9 mouse cellular contexts compared by ENCODE assay signal in the genomic region with DNA sequence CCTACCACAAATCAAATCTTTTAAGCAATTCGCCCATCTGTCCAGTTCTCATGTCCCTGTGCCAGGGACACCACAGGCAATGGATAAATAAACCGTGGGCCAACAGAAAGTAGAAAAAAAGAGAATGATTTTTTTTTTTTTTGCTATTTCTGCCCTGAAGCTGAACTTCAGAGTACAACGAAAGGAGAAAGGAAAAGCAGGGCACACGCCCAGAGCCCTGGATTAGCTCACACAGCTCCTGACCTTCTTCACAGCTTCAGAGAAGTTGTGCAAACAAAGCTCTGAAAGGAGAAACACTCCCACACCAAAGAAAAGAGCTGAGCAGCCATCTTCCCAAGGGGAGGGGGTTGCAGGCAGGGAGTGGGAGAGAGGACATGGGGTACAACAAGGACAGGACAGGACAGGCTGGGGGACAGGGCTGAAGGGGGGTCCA. TPM values are rescaled to one million over a fixed set of nuclear protein-coding genes. Genes with fewer than 3 reads are reported as not detected.
DNase-seq lines count a peak whose midpoint lies in the region; ATAC-seq and TF ChIP-seq lines count a peak whose summit lies in the region.
"Had no signal": no experiment of that assay in that cellular context is flagged by ENCODE, and none has a peak within 500 bp of the region (broad histone marks: within the 10 kb centered on the region; RNA-seq: fewer than 3 reads in every experiment).

No protein-coding gene starts in this region.

- H3K36me3 ChIP-seq in heart, adult 2 months (ENCODE audit: control insufficient read depth, insufficient read depth, low read length), result no peaks in the 10 kb centered on the region
- no peaks in the 10 kb centered on the region for H3K36me3 ChIP-seq in heart, embryonic 11.5 days (ENCODE audit: control insufficient read depth, insufficient read depth, low read length)
- H3K36me3 ChIP-seq in midbrain, embryonic 11.5 days (ENCODE audit: control insufficient read depth, insufficient read depth, low read length), result no peaks in the 10 kb centered on the region
- no peaks in the 10 kb centered on the region for H3K36me3 ChIP-seq in midbrain, embryonic 16.5 days (ENCODE audit: control insufficient read depth, insufficient read depth, low read length)
- H3K36me3 ChIP-seq in liver, postnatal 0 days (replicated peaks; ENCODE audit: insufficient read depth, low read length), result 0 out of 2 replicates have a peak, but pooled peaks cover under 1% of the 10 kb centered on the region
- no peaks in the 10 kb centered on the region for H3K36me3 ChIP-seq in thymus, adult 2 months (ENCODE audit: control insufficient read depth, insufficient read depth, low read length)

- no peak for TF ChIP-seq CTCF in heart, adult 2 months (IDR thresholded peaks at IDR 0.05)
- TF ChIP-seq CTCF in liver, postnatal 0 days (IDR thresholded peaks at IDR 0.05; ENCODE audit: low read depth), result no peak
- no peak for TF ChIP-seq CTCF in thymus, adult 2 months (IDR thresholded peaks at IDR 0.05; ENCODE audit: borderline replicate concordance, control insufficient read depth, extremely low read depth, insufficient read depth, low read length, poor library complexity)

- intact Hi-C loops in heart, adult 2 months (cut with DNase I), result no loop called here

- 54% methylated on average over 4 of the region's 4 CpGs for WGBS in heart, adult 2 months
- 42% methylated on average over 4 of the region's 4 CpGs for WGBS in heart, embryonic 11.5 days (ENCODE audit: insufficient replicate concordance)
- WGBS in midbrain, embryonic 11.5 days, result 32% methylated on average over 4 of the region's 4 CpGs
- 22% methylated on average over 4 of the region's 4 CpGs for WGBS in midbrain, embryonic 16.5 days
- 42% methylated on average over 4 of the region's 4 CpGs for WGBS in liver, postnatal 0 days (ENCODE audit: insufficient replicate concordance)
- 64% methylated on average over 4 of the region's 4 CpGs for WGBS in thymus, adult 2 months

- no peak overlapping the region for H3K9ac ChIP-seq in heart, adult 2 months (ENCODE audit: low read depth, low read length)
- no peak overlapping the region for H3K9ac ChIP-seq in heart, embryonic 11.5 days (ENCODE audit: low read depth, low read length)
- H3K9ac ChIP-seq in midbrain, embryonic 11.5 days (ENCODE audit: low read length), result no peak overlapping the region
- H3K9ac ChIP-seq in midbrain, embryonic 16.5 days (ENCODE audit: low read depth, low read length), result no peak overlapping the region
- H3K9ac ChIP-seq in liver, postnatal 0 days (replicated peaks), result no peak overlapping the region

- H3K9me3 ChIP-seq in heart, embryonic 11.5 days (replicated peaks; ENCODE audit: control insufficient read depth, low read length), result no peaks in the 10 kb centered on the region
- no peaks in the 10 kb centered on the region for H3K9me3 ChIP-seq in midbrain, embryonic 11.5 days (ENCODE audit: control insufficient read depth, low read length)
- no peaks in the 10 kb centered on the region for H3K9me3 ChIP-seq in midbrain, embryonic 16.5 days (replicated peaks; ENCODE audit: control insufficient read depth, low read length, poor library complexity, severe bottlenecking)
- no peaks in the 10 kb centered on the region for H3K9me3 ChIP-seq in liver, postnatal 0 days (ENCODE audit: low read length)

- H3K4me2 ChIP-seq in heart, embryonic 11.5 days, result no peak overlapping the region
- no peak overlapping the region for H3K4me2 ChIP-seq in midbrain, embryonic 11.5 days
- H3K4me2 ChIP-seq in midbrain, embryonic 16.5 days (ENCODE audit: low read length), result no peak overlapping the region
- peak overlapping the region; percentile 41; the same call in 1 of the 2 replicates for H3K4me2 ChIP-seq in liver, postnatal 0 days (ENCODE audit: low read depth, low read length)

- no peak for ATAC-seq in heart, embryonic 11.5 days (replicated peaks; ENCODE audit: insufficient number of reproducible peaks, low FRiP score, low TSS enrichment)
- peak; percentile 56 for ATAC-seq in midbrain, embryonic 11.5 days (ENCODE audit: low FRiP score)
- ATAC-seq in midbrain, embryonic 16.5 days, result no peak
- no peak for ATAC-seq in liver, postnatal 0 days

- no peaks in the 10 kb centered on the region for H3K27me3 ChIP-seq in heart, adult 2 months (ENCODE audit: control insufficient read depth, insufficient read depth, low read length)
- H3K27me3 ChIP-seq in heart, embryonic 11.5 days (ENCODE audit: control insufficient read depth, insufficient read depth, low read length), result no peaks in the 10 kb centered on the region
- no peaks in the 10 kb centered on the region for H3K27me3 ChIP-seq in midbrain, embryonic 11.5 days (ENCODE audit: control insufficient read depth, insufficient read depth, low read length)
- H3K27me3 ChIP-seq in midbrain, embryonic 16.5 days (ENCODE audit: control insufficient read depth, insufficient read depth, low read depth, low read length), result no peaks in the 10 kb centered on the region
- H3K27me3 ChIP-seq in liver, postnatal 0 days (ENCODE audit: insufficient read depth, low read length), result no peaks in the 10 kb centered on the region
- H3K27me3 ChIP-seq in thymus, adult 2 months (ENCODE audit: control insufficient read depth, insufficient read depth, low read length), result no peaks in the 10 kb centered on the region; the same call in 1 of the 2 replicates

- peaks cover 5% of the 10 kb centered on the region for H3K4me1 ChIP-seq in heart, adult 2 months (ENCODE audit: control insufficient read depth, insufficient read depth, low read length)
- H3K4me1 ChIP-seq in heart, embryonic 11.5 days (ENCODE audit: control insufficient read depth, insufficient read depth, low read length), result peaks cover 68% of the 10 kb centered on the region
- H3K4me1 ChIP-seq in midbrain, embryonic 11.5 days (ENCODE audit: control insufficient read depth, insufficient read depth, low read length), result peaks cover 69% of the 10 kb centered on the region
- H3K4me1 ChIP-seq in midbrain, embryonic 16.5 days (ENCODE audit: control insufficient read depth, insufficient read depth, low read length), result peaks cover 39% of the 10 kb centered on the region
- H3K4me1 ChIP-seq in liver, postnatal 0 days (ENCODE audit: insufficient read depth), result peaks cover 63% of the 10 kb centered on the region
- peaks cover 72% of the 10 kb centered on the region for H3K4me1 ChIP-seq in thymus, adult 2 months (replicated peaks; ENCODE audit: control insufficient read depth, insufficient read depth, low read length)

- TF ChIP-seq EP300 in heart, adult 2 months (IDR thresholded peaks at IDR 0.05; ENCODE audit: insufficient read depth, low read depth, low read length), result no peak
- TF ChIP-seq EP300 in liver, postnatal 0 days (IDR thresholded peaks at IDR 0.05; ENCODE audit: low read depth), result no peak

- no peak overlapping the region for H3K4me3 ChIP-seq in heart, adult 2 months
- no peak overlapping the region for H3K4me3 ChIP-seq in heart, embryonic 11.5 days (ENCODE audit: low read depth, low read length)
- H3K4me3 ChIP-seq in midbrain, embryonic 11.5 days (ENCODE audit: low read depth, low read length), result no peak overlapping the region
- no peak overlapping the region for H3K4me3 ChIP-seq in midbrain, embryonic 16.5 days (ENCODE audit: low read depth, low read length)
- no peak overlapping the region; the same call in 1 of the 2 replicates for H3K4me3 ChIP-seq in liver, postnatal 0 days (ENCODE audit: low read depth, low read length)
- H3K4me3 ChIP-seq in thymus, adult 2 months (ENCODE audit: control insufficient read depth, insufficient read depth, low read length), result no peak overlapping the region

- no peaks in the 10 kb centered on the region for H3K79me2 ChIP-seq in heart, adult 2 months (replicated peaks; ENCODE audit: control insufficient read depth, insufficient read depth, low read length)

- TF ChIP-seq POLR2A in heart, adult 2 months (IDR thresholded peaks at IDR 0.05; ENCODE audit: insufficient read depth, low read depth, low read length), result no peak
- TF ChIP-seq POLR2A in thymus, adult 2 months (IDR thresholded peaks at IDR 0.05; ENCODE audit: control insufficient read depth, extremely low read depth, insufficient read depth, low read length, poor library complexity), result no peak

- DNase-seq in heart, adult 2 months, result no peak
- no peak for DNase-seq in midbrain, embryonic 11.5 days (ENCODE audit: low spot score, missing footprints)
- DNase-seq in liver, postnatal 0 days, result no peak
- peak; percentile 55 for DNase-seq in yolk sac, embryonic 10.5 days (ENCODE audit: low spot score)
- no peak for DNase-seq in B cell, adult 2 months
- DNase-seq in thymus, adult 2 months, result no peak
- DNase-seq: embryo, embryonic 11 days had no signal

- H3K27ac ChIP-seq in heart, adult 2 months, result peak overlapping the region; percentile 9; the same call in 1 of the 2 replicates
- H3K27ac ChIP-seq in heart, embryonic 11.5 days (ENCODE audit: low read depth, low read length), result no peak overlapping the region; the same call in 1 of the 2 replicates
- peak overlapping the region; percentile 1; the same call in 1 of the 2 replicates for H3K27ac ChIP-seq in midbrain, embryonic 11.5 days (ENCODE audit: low read depth, low read length)
- no peak overlapping the region for H3K27ac ChIP-seq in midbrain, embryonic 16.5 days (ENCODE audit: low read length)
- peak overlapping the region; percentile 56 for H3K27ac ChIP-seq in liver, postnatal 0 days (ENCODE audit: low read depth)
- H3K27ac ChIP-seq in thymus, adult 2 months (ENCODE audit: control insufficient read depth, insufficient read depth, low read length), result no peak overlapping the region

RNA-seq across cellular contexts. Expression of a gene that starts 12.6 kb away (rescaled TPM):
- 10 to 100 TPM; 17.5 to 20.4 TPM for total RNA-seq in heart, adult 2 months (2021)
- 16.5 and 23.2 TPM in 2 replicates for polyA plus RNA-seq in heart, adult 2 months (2012; rRNA removed)
- 110 and 142 TPM in 2 replicates for polyA plus RNA-seq in heart, embryonic 11.5 days (2014; fragmentation: Nextera tagmentation; extraction: Ambion mirVana)
- 411 and 445 TPM in 2 replicates for polyA plus RNA-seq in midbrain, embryonic 11.5 days (2014; fragmentation: Nextera tagmentation; extraction: Ambion mirVana)
- 126 and 139 TPM in 2 replicates for polyA plus RNA-seq in midbrain, embryonic 16.5 days (2015; fragmentation: Nextera tagmentation; extraction: Ambion mirVana)
- polyA plus RNA-seq in liver, postnatal 0 days (2015; fragmentation: Nextera tagmentation; extraction: Ambion mirVana), result 28.5 and 28.8 TPM in 2 replicates
- polyA plus RNA-seq in thymus, adult 2 months (2012; rRNA removed), result 428 and 476 TPM in 2 replicates

RNA-seq across cellular contexts. Expression of a gene that starts 34.3 kb away (rescaled TPM):
- total RNA-seq in heart, adult 2 months (2021), result 1 to 10 TPM; 2.6 to 2.7 TPM
- polyA plus RNA-seq in heart, adult 2 months (2012; rRNA removed), result 5.7 and 6.0 TPM in 2 replicates
- 8.6 and 8.9 TPM in 2 replicates for polyA plus RNA-seq in heart, embryonic 11.5 days (2014; fragmentation: Nextera tagmentation; extraction: Ambion mirVana)
- 8.2 and 10.2 TPM in 2 replicates for polyA plus RNA-seq in midbrain, embryonic 11.5 days (2014; fragmentation: Nextera tagmentation; extraction: Ambion mirVana)
- polyA plus RNA-seq in midbrain, embryonic 16.5 days (2015; fragmentation: Nextera tagmentation; extraction: Ambion mirVana), result 16.6 and 18.5 TPM in 2 replicates
- 4.3 and 4.9 TPM in 2 replicates for polyA plus RNA-seq in liver, postnatal 0 days (2015; fragmentation: Nextera tagmentation; extraction: Ambion mirVana)
- 41.8 and 51.0 TPM in 2 replicates for polyA plus RNA-seq in thymus, adult 2 months (2012; rRNA removed)

RNA-seq across cellular contexts. Expression of a gene that starts 49.5 kb away (rescaled TPM):
- total RNA-seq in heart, adult 2 months (2021), result 10 to 100 TPM; 11.3 TPM
- polyA plus RNA-seq in heart, adult 2 months (2012; rRNA removed), result 14.6 and 15.6 TPM in 2 replicates
- polyA plus RNA-seq in heart, embryonic 11.5 days (2014; fragmentation: Nextera tagmentation; extraction: Ambion mirVana), result 10.2 and 12.9 TPM in 2 replicates
- polyA plus RNA-seq in midbrain, embryonic 11.5 days (2014; fragmentation: Nextera tagmentation; extraction: Ambion mirVana), result 6.8 and 7.1 TPM in 2 replicates
- 10.9 and 12.2 TPM in 2 replicates for polyA plus RNA-seq in midbrain, embryonic 16.5 days (2015; fragmentation: Nextera tagmentation; extraction: Ambion mirVana)
- 4.3 and 4.6 TPM in 2 replicates for polyA plus RNA-seq in liver, postnatal 0 days (2015; fragmentation: Nextera tagmentation; extraction: Ambion mirVana)
- 13.9 and 14.0 TPM in 2 replicates for polyA plus RNA-seq in thymus, adult 2 months (2012; rRNA removed)

Comparison
In these comparisons a context has a peak if more than half of its experiments do, and no peak if none do; other contexts are left out.
1. H3K27ac ChIP-seq: peak in heart, adult 2 months (single experiment), midbrain, embryonic 11.5 days (single experiment) and liver, postnatal 0 days (single experiment); none in heart, embryonic 11.5 days (single experiment), midbrain, embryonic 16.5 days (single experiment) and thymus, adult 2 months (single experiment).